Mouse (Mus musculus) forebrain, embryonic 11.5 days (tissue): ENCODE measurements around the gene Figla. TPM values are rescaled to one million over a fixed set of nuclear protein-coding genes. Genes with fewer than 3 reads are reported as not detected.

Source experiments
- ATAC-seq: fragments of 200-750 bp; cut with Nextera tagmentation; replicated peaks from 2 replicates; pipeline ENCODE4 v1.8.0; 2017; ENCODE audit warnings: moderate TSS enrichment; ENCODE audit not compliant: low FRiP score
- DNase-seq: peaks from one replicate; pipeline ENCODE4 v3.0.0-alpha.2; 2017; ENCODE audit warnings: low spot score
- H3K27ac ChIP-seq: fragments of 300-500 bp; sonication (generic); 2 replicates; pipeline ENCODE4 v1.5.1; 2014; ENCODE audit warnings: low read depth, low read length
- H3K27me3 ChIP-seq: fragments of 300-500 bp; sonication (generic); 2 replicates; pipeline ENCODE4 v1.6.1; 2014; ENCODE audit warnings: mild to moderate bottlenecking, low read length, mixed read lengths; ENCODE audit not compliant: control insufficient read depth, insufficient read depth
- H3K36me3 ChIP-seq: fragments of 300-500 bp; sonication (generic); 2 replicates; pipeline ENCODE4 v1.6.1; 2014; ENCODE audit warnings: mild to moderate bottlenecking, low read length, moderate library complexity, mixed read lengths; ENCODE audit not compliant: control insufficient read depth, insufficient read depth
- H3K4me1 ChIP-seq: fragments of 300-500 bp; sonication (generic); replicated peaks from 2 replicates; pipeline ENCODE4 v1.6.1; 2014; ENCODE audit warnings: low read length, mixed read lengths; ENCODE audit not compliant: control insufficient read depth, insufficient read depth
- H3K4me2 ChIP-seq: fragments of 300-500 bp; sonication (generic); 2 replicates; pipeline ENCODE4 v1.6.1; 2014; ENCODE audit warnings: low read depth, mild to moderate bottlenecking, low read length, moderate library complexity, mixed read lengths; ENCODE audit not compliant: severe bottlenecking
- H3K4me3 ChIP-seq: fragments of 300-500 bp; sonication (generic); 2 replicates; pipeline ENCODE4 v1.5.1; 2014; ENCODE audit warnings: low read depth, low read length
- H3K9ac ChIP-seq: fragments of 300-500 bp; sonication (generic); 2 replicates; pipeline ENCODE4 v1.6.1; 2014; ENCODE audit warnings: low read length
- H3K9me3 ChIP-seq: fragments of 300-500 bp; sonication (generic); 2 replicates; pipeline ENCODE4 v1.6.1; 2016; ENCODE audit warnings: low read length, mixed read lengths; ENCODE audit not compliant: control insufficient read depth
- WGBS: fragments of 180-500 bp; shearing (Covaris S2); extraction: QIAGEN DNeasy Blood & Tissue Kit; methylation state at CpG from one replicate; pipeline ENCODE4 v1.1.7; 2014; 5-methylcytosine and 5-hydroxymethylcytosine counted together
- polyA plus RNA-seq: library from polyadenylated mRNA; unstranded; fragments of >200 nt; fragmentation: Nextera tagmentation; extraction: Ambion mirVana; gene quantifications from 2 replicates; pipeline ENCODE4 v1.2.1, GENCODE M21; 2014

Figla gene
- polyA plus RNA-seq, 1 experiment from 2014 or later: not detected

- no peak overlapping the region for H3K4me3 ChIP-seq
- no peak overlapping the region for H3K4me2 ChIP-seq
- no peak overlapping the region for H3K9ac ChIP-seq
- H3K4me1 ChIP-seq: peaks cover 15% of the 10 kb centered on the region
- no peak overlapping the region for H3K27ac ChIP-seq
- DNase-seq (no peak), ATAC-seq (no peak)
- H3K9me3 ChIP-seq: no peaks in the 10 kb centered on the region
- H3K27me3 ChIP-seq: no peaks in the 10 kb centered on the region
- 81% methylated on average over 5 of the region's 5 CpGs for WGBS
- no peaks in the 10 kb centered on the region for H3K36me3 ChIP-seq
Observed at GRCm38 (mm10) chr6:86069009-86069408, 53.0 kb downstream of the Figla start.

GRCm38 (mm10) chr6:86069856-86070255, 53.9 kb downstream of the Figla start:
- 81% methylated on average over 3 of the region's 3 CpGs for WGBS

GRCm38 (mm10) chr6:86070277-86070676, 54.3 kb downstream of the Figla start:
- H3K4me1 ChIP-seq: peaks cover 4% of the 10 kb centered on the region; the same call in 1 of the 2 replicates
- no peak overlapping the region for H3K27ac ChIP-seq
- H3K36me3 ChIP-seq: no peaks in the 10 kb centered on the region

More at GRCm38 (mm10) chr6:86069856-86070255, 53.9 kb downstream of the Figla start:
- no peak overlapping the region for H3K4me3 ChIP-seq
- H3K9me3 ChIP-seq: no peaks in the 10 kb centered on the region
- peaks cover 8% of the 10 kb centered on the region; the same call in 1 of the 2 replicates for H3K4me1 ChIP-seq
- H3K9ac ChIP-seq: no peak overlapping the region
- no peak overlapping the region for H3K4me2 ChIP-seq
- no peak for ATAC-seq
- H3K36me3 ChIP-seq: no peaks in the 10 kb centered on the region
- DNase-seq: no peak
- no peaks in the 10 kb centered on the region for H3K27me3 ChIP-seq
- no peak overlapping the region for H3K27ac ChIP-seq

More at GRCm38 (mm10) chr6:86070277-86070676, 54.3 kb downstream of the Figla start:
- Histone ChIP-seq H3K9ac (no peak overlapping the region), H3K27me3 (no peaks in the 10 kb centered on the region), H3K4me2 (no peak overlapping the region), H3K9me3 (no peaks in the 10 kb centered on the region), H3K4me3 (no peak overlapping the region)
- ATAC-seq (no peak), DNase-seq (no peak)
- WGBS: 87% methylated on average over 7 of the region's 7 CpGs

Other genes starting within 250 kb of the Figla start
- gene Nat8f6, start 195.2 kb upstream of the Figla start, polyA plus RNA-seq: not detected in 2 replicates
- not detected in 2 replicates for gene Nat8f5, start 195.2 kb upstream of the Figla start, polyA plus RNA-seq
- not detected in 2 replicates for gene Nat8, start 184.1 kb upstream of the Figla start, polyA plus RNA-seq
- not detected in 2 replicates for gene Nat8f2, start 147.0 kb upstream of the Figla start, polyA plus RNA-seq
- gene Nat8f4, start 111.3 kb upstream of the Figla start, polyA plus RNA-seq: 7.0 and 7.5 TPM in 2 replicates
- 31.2 and 32.1 TPM in 2 replicates for gene Tprkb, start 104.3 kb upstream of the Figla start, polyA plus RNA-seq
- gene Nat8f1, start 100.5 kb upstream of the Figla start, polyA plus RNA-seq: 4.5 and 4.6 TPM in 2 replicates
- gene Dusp11, start 54.5 kb upstream of the Figla start, polyA plus RNA-seq: 45.0 and 56.1 TPM in 2 replicates
- 61.0 and 68.3 TPM in 2 replicates for gene Add2, start 12.5 kb downstream of the Figla start, polyA plus RNA-seq
- gene Tgfa, start 179.1 kb downstream of the Figla start, polyA plus RNA-seq: 1.7 and 1.9 TPM in 2 replicates